Mouse (Mus musculus): ENCODE measurements around the gene Slc35e1. TPM values are rescaled to one million over a fixed set of nuclear protein-coding genes. Genes with fewer than 3 reads are reported as not detected.

The Slc35e1 gene
- 10 to 100 TPM; 45.9 to 51.1 TPM for total RNA-seq (2021)

DNA sequence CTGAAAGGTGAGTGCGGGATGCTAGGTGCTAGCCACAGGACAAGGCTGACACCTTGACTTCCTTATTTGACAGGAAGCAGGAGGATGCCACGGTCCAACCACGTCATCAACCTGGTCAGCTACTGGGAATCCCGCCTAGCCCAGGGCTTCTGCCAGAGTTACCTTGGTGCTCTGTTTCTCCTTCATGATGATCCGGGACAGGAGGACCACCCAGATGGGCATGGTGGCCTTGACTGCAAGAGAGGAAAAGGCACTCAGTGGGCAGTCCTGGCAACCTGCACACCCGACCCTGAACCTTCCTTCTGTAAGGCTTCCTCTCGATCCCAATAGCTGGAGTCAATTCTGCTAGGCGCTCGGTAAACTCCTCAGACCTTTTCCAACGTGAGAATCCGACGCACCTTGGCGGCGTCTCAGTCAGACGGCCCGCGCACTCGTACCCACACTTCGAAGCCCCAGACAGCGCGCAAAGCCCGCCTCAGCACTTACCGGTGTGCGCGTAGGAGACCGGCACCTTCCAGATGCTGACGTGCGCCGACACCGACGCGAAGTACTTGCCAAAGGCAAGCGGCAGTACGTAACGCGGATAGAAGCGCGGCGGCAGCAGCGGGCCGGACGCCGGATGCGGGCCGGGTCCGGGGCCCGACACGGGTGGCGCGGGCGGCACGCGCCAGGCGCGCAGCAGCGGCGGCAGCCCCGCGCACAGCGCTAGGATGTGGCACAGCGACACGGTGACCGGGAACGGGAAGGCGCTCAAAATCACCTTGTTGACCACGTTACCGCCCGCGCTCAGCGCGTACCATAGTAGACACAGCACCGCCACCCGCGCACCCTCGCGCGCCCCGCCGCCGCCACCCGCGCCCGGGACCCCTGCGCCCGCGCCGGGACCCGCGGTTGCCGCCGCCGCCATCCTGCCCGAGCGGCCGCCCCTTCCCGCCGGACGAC is at the start of gene Slc35e1:
TSS of gene Slc35e1 (minus strand) at position 935 of the 942 bp plus-strand sequence.
- DNase-seq (ENCODE audit: extremely low spot score in 1 of 2, low spot score in 1 of 2), result peak in 1 of 2 experiments; percentile 23

DNA sequence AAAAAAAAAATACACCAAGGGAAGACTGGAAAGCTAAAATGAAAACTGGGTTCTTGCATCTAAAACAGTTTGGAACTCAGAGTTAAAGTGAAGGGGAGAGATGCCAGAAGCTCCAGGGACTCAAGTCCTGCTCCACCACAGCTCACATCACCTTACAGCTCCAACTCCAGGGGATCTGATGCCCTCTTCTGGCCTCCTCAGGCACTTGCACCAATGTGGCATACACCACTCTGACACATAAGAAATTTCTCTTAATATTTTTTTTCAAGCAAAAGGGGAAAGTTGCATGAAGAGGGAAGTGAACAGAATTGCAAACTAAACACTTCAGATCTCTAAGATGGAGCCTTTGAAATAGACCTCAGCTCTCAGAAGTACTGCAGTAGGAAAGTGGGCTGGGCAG is 46.8 kb upstream of the Slc35e1 start:
- no peak for DNase-seq (ENCODE audit: extremely low spot score in 1 of 2, low spot score in 1 of 2)

DNA sequence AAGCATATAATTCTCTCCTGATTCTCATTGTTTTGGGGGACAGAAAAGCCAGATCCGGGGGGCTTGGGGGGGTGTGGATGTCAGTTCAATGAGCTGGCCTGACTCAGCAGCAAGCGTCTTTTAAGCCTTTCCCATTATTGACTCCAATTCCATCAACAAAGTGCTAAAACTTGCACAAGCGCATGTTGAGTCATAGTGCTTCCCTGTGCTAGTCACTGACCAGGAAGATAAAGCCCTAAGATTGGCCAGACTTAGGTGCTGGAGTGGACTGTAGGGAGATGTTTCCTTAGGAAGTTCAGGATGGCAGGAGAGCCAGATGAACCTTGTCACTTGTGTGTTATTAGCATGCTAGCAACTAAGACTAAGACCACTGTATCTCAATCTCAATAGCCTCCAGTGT is 42.5 kb upstream of the Slc35e1 start:
- DNase-seq (ENCODE audit: extremely low spot score in 1 of 2, low spot score in 1 of 2), result no peak

DNA sequence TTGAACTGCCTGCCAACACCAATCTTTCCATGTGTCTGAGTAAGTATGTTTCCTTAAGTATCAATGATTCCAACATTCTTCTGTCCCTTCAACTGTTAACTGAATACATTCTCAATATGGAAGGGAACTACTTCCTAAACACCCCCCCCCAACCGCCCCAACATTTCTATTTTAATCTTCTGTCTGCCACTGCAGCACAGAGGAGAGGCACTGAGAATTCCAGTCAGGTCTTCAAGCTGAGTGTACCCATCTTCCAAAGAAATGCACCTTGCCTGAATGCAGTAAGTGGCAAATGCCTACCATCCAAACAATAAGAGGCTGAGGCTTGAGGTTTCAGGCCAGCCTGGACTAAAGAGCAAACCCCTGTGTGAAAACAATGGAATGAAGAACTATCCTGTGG is 39.7 kb upstream of the Slc35e1 start:
- DNase-seq (ENCODE audit: extremely low spot score in 1 of 2, low spot score in 1 of 2), result no peak

DNA sequence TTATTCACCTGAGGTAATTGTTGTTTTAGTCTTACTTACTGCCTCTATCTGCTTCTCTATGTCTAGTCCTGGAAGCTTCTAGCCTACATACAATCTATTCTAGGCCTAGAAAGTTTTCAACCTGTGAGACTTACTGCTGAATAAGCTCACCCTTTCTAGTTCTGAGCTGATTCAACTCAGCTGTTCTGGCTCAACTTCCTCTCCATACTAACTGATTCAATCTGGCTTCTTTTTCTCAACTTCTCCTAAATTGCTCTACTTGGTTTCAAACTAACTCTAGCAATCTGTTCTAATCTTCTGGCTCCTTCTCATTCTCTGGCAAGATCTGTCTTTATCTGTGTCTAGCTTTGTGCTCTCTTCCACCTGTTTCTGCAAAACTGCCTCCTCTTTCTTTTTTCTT is 29.5 kb upstream of the Slc35e1 start:
- DNase-seq (ENCODE audit: extremely low spot score in 1 of 2, low spot score in 1 of 2), result no peak

DNA sequence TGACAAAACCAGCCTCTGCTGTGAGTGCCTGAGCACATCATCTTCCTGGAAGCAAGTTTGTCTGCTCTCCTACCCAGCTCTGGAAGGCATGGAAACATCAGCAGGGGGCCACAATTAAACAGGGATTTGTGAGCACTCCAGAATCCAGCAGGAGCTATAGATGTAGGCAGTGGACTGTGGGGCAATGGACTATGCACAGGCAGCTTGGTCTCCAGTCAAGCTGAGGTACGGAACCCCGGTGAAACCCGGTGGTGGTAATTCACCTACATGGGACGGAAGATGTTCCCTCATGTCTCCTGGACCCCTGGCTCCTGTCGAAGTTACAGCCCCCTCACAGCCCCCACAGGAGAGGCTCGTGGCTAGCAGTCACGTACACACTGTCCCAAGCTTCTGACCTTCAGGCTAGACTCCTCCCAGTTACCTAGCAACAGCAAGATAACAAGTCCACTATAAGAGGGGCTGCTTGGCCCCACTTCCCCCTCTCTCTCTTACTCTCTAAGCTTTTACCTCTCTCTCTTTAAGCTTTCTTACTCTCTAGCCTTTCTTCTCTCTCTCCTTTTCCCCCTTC is 25.1 kb upstream of the Slc35e1 start:
- no peak for DNase-seq (ENCODE audit: extremely low spot score in 1 of 2, low spot score in 1 of 2)

DNA sequence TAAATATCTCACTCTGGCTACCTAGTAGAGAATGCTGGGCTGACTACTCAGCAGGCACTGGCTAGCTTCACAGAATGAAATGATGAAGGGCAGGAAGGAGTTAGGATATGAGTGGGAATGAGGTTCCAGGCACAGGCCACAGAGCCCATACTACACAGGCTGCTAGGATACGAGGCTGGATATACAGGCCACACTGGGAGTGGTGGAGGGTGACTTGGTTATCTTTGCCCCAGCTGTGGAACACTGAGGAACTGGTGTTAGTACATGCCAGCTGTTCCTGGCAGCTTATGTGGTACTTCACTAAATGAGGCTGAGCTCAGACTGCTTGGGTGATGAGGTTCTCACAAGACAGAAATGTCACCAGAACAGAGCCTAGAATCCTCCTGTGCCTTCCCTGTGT is 20.7 kb upstream of the Slc35e1 start:
- no peak for DNase-seq (ENCODE audit: extremely low spot score in 1 of 2, low spot score in 1 of 2)

DNA sequence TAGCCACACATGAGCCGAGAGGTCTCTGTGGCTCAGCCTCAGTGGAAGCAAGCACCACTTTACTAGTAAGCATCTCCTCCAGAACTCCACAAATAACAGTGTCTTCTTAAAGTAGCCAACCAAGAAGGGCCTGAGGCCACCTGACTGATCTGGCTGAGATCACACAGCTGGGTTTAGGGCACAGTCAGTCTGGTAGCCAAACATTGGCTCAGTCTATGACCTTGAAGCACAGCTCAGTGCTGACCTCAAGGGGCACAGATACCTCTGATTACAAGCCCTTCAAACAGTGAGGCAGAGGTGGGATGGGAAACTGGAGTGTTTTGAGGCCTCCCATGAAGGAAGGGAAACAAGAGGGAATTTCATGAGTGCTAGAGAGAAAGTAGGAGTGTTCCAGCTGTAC is 20.2 kb upstream of the Slc35e1 start:
- no peak for DNase-seq (ENCODE audit: extremely low spot score in 1 of 2, low spot score in 1 of 2)

DNA sequence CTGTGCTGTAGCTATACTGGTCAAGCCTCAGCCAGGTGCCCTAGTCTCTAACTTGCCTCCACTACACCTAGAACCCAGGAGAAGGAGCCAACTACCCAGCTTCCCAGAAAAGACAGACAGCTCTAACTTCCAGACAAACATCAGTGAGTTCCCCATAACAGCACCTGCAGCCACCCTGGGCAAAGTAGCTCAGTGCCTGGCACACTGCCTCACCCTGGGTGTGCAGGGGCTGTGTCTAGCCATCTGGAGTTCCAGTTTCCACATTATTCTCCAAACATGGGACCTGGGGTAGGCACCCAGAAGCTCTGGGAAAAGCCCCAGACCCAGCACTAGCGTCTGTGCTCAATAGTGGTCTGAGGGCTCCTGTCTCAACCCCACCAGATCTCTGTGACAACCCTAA is 15.1 kb upstream of the Slc35e1 start:
- no peak for DNase-seq (ENCODE audit: extremely low spot score in 1 of 2, low spot score in 1 of 2)

DNA sequence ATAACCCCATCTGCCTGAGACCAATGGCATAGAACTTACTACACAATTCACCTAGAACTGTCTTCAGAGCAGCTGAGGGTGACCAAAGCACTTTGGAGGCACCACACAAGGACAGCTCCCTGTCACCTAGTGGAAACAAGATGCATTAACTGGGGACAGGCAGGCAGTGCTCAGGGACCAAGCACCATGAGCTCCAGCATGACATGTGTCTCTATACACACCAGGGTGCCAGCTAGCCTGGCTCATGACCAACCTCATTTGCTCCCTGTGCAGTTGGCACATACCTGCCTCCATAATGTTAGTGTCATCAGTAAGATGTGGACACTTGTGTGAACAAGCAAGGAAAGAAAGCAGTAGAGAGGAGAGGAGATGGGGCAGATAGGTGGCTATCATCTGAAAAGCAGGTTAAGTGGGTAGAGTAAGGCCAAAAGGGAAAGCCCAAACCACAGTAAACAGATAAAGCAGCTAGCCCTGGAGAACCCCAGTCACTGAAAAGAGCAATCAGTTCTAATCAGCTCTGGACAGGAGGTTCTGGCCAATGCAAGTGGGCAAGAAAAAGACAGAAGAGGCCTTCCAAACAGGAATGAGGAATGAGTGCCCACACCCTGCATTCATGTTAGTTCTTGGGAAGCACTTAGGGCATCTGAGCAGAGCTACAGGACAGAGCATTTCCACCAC is 12.4 kb upstream of the Slc35e1 start:
- DNase-seq (ENCODE audit: extremely low spot score in 1 of 2, low spot score in 1 of 2), result no peak

DNA sequence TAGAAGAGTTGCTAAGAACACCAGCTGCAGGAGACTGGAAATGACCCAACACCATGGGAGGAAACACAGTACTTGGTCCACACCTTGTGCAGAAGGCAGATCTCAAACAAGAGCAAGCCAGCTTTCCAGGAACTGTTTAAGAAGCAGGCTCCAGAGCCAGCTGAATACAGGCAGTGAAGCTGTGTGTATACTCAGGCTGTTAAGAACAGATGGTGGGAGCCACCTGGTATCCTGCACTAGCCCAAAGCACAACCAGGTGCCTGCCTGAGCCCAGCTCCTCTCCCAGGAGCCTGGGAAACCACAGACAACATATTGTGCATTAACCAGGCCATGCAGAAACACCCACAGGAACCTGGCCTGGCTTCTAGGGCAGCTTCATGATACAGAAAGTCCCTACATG is 11.7 kb upstream of the Slc35e1 start:
- no peak for DNase-seq (ENCODE audit: extremely low spot score in 1 of 2, low spot score in 1 of 2)

DNA sequence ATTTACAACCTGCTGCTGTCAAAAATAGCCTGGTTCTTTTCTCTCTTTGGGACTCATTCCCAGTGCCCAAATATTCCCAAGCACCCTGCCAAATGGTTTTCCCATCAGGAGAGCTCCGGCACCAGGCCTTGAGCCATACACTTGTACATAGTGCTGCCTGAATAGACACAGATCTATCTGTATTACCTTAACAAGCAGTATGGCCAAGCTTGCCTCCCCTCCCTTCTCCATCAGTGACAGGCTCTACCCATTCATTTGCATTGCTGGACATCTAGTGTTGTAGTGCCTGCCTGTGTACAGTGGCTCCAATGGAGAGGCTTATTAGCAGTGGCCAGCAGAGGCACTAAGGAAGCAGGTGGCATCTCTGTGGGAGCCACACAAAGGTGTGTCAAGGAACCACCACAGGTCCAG is 8.1 kb upstream of the Slc35e1 start:
- DNase-seq (ENCODE audit: extremely low spot score in 1 of 2, low spot score in 1 of 2), result no peak

DNA sequence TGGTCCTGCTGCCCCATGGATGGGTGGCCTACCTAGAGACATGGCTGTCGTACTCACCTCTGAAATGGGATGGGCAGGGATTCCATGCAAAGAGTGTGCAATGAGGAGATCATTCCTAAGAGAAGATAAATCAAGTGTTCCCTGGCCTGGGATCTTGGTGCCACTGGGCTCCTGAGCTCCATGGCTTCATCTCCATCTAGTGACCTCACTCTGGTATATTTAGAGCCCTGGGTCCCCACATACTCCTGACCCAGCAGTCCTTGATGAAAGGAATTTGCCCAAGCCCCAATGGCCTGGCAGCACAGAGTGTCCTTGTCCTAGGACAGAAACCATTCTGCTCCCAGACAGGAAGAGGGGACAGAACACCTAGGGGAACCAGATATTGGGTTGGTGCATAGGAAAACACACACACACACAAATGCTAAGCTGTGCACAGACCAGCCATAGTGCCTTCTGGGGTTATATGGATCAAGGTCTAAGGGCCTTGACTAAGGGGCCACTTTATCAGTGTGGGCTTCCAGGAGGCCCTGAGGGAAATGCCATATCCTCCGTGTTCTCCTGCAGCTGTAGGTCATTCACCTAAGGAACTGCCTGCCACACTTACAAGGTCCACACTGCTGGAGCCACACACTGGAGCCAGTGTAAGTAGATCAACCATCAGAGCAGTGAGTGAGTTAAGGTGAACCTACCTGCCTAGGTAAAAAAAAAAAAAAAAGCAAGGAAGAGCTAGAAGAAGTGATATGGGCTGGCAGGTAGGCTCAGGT is 7.3 kb upstream of the Slc35e1 start:
- no peak for DNase-seq (ENCODE audit: extremely low spot score in 1 of 2, low spot score in 1 of 2)

DNA sequence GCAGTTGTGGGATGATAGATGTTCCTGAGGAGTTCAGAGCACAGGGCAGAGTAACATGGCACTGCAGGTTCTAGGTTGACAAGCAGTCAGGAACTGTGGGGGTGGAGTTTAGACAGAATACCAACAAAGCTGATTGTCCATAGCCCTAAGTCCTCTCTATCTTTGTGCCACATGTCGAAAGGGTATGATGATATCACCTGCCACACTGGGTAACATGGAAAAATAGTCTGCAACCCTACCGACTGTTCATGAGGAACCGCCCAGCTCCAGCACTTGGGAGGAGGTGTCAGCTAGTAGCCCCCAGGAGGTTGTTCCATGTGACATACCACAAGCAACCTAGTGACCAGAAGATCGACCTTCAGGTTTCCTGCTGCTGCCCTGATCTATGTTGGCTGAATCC is 6.1 kb upstream of the Slc35e1 start:
- DNase-seq (ENCODE audit: extremely low spot score in 1 of 2, low spot score in 1 of 2), result no peak

DNA sequence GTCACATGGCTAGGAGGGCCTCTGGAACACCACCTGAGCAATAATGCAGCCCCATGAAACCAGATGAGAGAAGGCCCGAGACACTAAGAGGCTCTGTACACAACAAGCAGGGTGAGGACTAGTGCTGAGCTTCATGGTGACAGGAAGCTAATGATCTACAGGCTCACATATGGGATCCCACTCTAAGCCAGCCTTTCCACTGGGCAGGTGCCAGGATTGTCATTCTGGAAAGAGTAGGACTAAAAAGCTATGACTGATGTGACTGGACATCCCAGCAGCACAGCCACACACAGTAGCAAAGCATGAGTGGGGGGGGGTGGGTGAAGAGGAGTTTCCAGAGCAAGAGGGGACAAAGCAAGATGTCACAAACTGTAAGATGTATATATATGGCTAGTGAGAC is 5.5 kb upstream of the Slc35e1 start:
- no peak for DNase-seq (ENCODE audit: extremely low spot score in 1 of 2, low spot score in 1 of 2)

DNA sequence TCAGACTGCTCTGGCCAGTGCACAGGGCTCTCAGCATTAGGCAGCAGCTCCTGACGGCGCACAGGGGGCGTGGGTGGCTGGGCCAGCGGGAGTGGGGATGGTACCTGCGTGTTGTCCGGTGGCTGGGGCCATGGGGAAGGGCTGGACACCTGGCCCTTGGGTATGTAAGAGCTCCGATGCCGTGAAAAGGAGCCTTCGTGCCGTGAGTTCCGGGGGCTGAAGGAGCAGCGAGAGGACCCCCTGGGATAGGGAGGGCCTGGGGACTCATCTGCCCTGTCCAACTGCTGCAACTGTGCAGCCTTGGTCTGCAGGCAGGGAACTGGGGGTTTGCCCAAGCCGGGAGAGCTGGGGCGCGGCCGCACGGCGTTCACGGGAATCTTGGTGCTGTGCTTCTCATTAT is 3.8 kb upstream of the Slc35e1 start:
- DNase-seq (ENCODE audit: extremely low spot score in 1 of 2, low spot score in 1 of 2), result no peak

DNA sequence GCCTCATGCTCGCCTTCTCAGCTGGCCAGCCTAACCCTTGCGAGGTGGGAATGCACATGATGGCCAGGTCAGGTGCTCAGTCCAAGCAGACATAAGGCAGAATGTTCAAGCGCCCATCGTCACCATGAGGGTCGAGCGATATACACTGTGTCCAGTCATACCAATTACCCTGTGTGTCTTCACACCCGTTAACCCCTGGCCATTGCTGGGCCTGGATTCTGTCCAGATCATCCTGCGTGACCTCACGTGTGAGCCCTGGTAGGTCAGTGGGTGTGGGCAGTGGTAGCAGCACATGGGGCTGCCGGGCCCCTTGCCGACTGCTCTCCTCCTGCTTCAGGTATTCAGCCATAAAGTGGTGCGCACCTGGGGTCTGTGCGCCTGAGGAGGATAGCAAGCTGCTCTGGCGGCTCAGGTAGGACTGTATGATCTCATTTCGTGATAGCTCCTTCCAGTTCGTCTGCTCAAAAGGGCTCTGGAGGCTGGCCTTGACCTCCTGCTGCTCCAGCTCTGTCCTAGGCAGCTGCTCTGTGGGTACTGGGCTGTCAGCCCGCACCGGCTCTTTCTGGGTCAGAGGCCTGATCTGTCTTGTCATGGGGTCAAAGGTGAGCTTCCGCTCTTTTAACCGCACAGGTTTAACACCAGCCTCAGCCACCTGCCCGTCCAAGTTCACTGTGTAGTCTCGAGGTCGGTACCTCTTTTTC is 3.1 kb upstream of the Slc35e1 start:
- DNase-seq (ENCODE audit: extremely low spot score in 1 of 2, low spot score in 1 of 2), result no peak

DNA sequence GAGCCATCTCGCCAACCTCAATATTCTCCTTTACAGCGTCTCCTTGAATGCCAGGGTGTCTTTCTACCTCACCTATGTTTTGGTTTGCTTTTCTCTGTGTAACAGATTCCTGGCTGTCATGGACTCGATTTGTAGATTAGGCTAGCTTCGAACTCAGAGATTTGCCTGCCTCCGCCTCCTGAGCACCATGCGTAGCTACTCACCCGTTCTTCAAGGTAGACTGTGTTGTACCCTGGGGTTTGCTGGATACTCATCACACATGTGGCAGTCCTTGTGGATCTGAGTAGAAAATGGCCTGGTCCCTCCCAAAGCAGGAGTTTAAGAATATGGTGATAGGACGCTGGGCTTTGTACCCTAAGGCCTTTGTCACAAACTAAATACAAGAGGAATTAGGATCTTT is 967 bp upstream of the Slc35e1 start:
- DNase-seq (ENCODE audit: extremely low spot score in 1 of 2, low spot score in 1 of 2), result no peak

DNA sequence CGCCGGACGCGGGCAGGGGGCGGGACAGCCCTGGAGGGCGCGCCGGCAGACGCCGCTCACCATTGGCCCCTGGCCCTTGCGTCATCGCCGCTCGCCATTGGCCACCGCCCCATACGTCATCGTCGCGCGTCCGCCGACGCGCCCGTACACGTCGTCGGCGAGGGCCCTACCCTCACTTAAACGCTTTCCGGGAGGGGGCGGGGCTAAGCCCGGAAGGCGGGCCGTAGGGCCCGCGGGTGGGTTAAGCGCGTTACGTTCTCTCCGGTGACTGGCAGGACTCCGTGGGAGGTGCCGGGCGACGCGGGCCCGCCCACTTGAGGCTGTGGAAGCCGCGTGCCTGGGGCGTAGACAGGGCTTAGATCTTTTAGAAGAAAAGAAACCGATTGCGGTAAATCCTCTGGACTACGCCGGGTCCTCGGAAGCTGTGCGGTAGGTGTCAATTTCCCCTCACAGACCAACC is 238 bp upstream of the Slc35e1 start:
- DNase-seq (ENCODE audit: extremely low spot score in 1 of 2, low spot score in 1 of 2), result peak; percentile 98 to 100

DNA sequence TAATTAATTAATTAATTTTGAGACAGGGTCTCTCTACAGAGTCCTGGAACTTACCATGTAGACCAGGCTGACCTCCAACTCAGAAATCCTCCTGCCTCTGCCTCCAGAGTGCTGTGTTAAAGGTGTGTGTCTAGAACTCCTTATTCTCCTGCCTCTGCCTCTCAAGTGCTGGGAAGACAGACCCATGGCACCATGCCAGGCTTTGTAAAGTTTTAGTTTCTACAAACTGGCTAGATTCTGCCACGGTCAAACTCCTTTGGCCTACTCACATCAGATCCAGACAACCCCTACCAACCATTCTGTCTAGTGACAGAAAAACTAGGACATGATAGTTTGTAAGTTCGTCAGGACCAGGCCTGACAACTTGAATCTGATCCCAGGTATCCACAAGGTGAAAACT is 1.4 kb downstream of the Slc35e1 start:
- DNase-seq (ENCODE audit: extremely low spot score in 1 of 2, low spot score in 1 of 2), result no peak

Data from layer of hippocampus, postnatal 25 days (tissue).